Mouse (Mus musculus): ENCODE data around the gene Traf6.
"Not testable (repeated sequence)": the region's sequence is repeated elsewhere in the genome, so short reads cannot be mapped to it uniquely, and the experiment has no call there.

The Traf6 gene

GRCm38 (mm10) chr2:101695584-101695983 is 17.4 kb downstream of the Traf6 start:
- DNase-seq = no peak

GRCm38 (mm10) chr2:101699284-101699683 is 21.1 kb downstream of the Traf6 start:
- DNase-seq = no peak

- DNase-seq = peak; percentile 26 to 38
Observed at GRCm38 (mm10) chr2:101705941-101706485, 27.8 kb downstream of the Traf6 start.

GRCm38 (mm10) chr2:101711608-101712007 is 33.4 kb downstream of the Traf6 start:
- DNase-seq = no peak

- peak in 1 of 2 experiments; percentile 51 for DNase-seq
Observed at GRCm38 (mm10) chr2:101715650-101716323, 37.6 kb downstream of the Traf6 start.

GRCm38 (mm10) chr2:101717162-101717561 is 38.9 kb downstream of the Traf6 start:
- no peak for DNase-seq

- no peak for DNase-seq
Observed at GRCm38 (mm10) chr2:101721835-101722234, 43.6 kb downstream of the Traf6 start.

GRCm38 (mm10) chr2:101722370-101723332 is 44.4 kb downstream of the Traf6 start:
- peak; percentile 37 to 45 for DNase-seq

- no peak for DNase-seq
Observed at GRCm38 (mm10) chr2:101723333-101723881, 45.2 kb downstream of the Traf6 start.

GRCm38 (mm10) chr2:101727787-101728186 is 49.6 kb downstream of the Traf6 start:
- peak in 1 of 2 experiments; percentile 3 for DNase-seq

- no peak for DNase-seq
Observed at GRCm38 (mm10) chr2:101729472-101729871, 51.2 kb downstream of the Traf6 start.

- no peak for DNase-seq
Observed at GRCm38 (mm10) chr2:101730972-101731371, 52.7 kb downstream of the Traf6 start.

- no peak for DNase-seq
Observed at GRCm38 (mm10) chr2:101732777-101733210, 54.6 kb downstream of the Traf6 start.

GRCm38 (mm10) chr2:101733564-101733963 is 55.3 kb downstream of the Traf6 start:
- DNase-seq = no peak

- no peak for DNase-seq
Observed at GRCm38 (mm10) chr2:101739914-101740313, 61.7 kb downstream of the Traf6 start.

- DNase-seq = no peak
Observed at GRCm38 (mm10) chr2:101741653-101742052, 63.4 kb downstream of the Traf6 start.

GRCm38 (mm10) chr2:101742072-101742860 is 64.0 kb downstream of the Traf6 start:
- peak; percentile 26 to 44 for DNase-seq

- DNase-seq = not testable (repeated sequence)
Observed at GRCm38 (mm10) chr2:101745656-101746055, 67.4 kb downstream of the Traf6 start.

GRCm38 (mm10) chr2:101746537-101746936 is 68.3 kb downstream of the Traf6 start:
- DNase-seq = no peak

Data from cerebellum, postnatal 14 days (tissue).